Mouse (Mus musculus): ENCODE measurements around the gene Kcnk12. TPM values are rescaled to one million over a fixed set of nuclear protein-coding genes. Genes with fewer than 3 reads are reported as not detected.

Kcnk12 gene
- total RNA-seq, 2 experiments from 2014 or later = not detected

DNA sequence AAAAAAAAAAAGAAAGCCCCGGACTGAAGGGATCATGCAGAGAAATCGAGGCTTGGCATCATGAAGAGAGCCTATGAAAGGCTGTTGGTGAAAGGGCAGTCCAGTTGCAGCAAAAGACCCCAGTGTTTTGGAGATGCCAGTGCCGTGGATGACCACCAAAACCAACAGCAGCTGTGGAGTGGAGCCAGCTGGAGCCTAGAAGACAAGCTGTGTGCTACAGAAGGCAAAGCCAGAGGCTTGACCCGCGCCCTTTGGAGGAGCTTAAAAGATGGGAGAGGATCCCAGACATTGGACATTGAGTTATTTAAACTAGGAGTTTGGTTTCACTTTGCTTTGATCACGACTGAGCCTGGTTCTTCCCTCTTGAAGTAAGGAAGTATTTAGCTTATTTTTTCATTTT, 9.6 kb downstream of the Kcnk12 start:
- no peak for ATAC-seq (replicated peaks; ENCODE audit: low FRiP score, poor library complexity, severe bottlenecking)

DNA sequence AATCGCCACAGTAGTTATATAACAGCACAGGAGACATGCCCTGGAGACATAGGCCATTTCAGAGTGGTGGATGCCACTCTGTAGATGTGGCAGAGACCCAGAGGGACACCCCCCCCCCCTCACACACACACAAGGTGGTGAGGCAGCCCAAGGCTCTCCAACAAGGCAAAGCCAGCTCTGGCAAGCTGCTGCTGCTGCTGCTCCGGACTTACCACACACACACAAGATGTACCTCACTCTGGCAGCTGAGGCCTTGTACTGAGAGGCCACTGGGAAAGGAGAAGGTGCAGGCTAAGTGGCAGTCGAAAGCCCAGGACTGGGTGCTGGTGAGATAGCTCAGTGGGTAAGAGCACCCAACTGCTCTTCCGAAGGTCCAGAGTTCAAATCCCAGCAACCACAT, 10.1 kb downstream of the Kcnk12 start:
- ATAC-seq (replicated peaks; ENCODE audit: low FRiP score, poor library complexity, severe bottlenecking) = no peak

DNA sequence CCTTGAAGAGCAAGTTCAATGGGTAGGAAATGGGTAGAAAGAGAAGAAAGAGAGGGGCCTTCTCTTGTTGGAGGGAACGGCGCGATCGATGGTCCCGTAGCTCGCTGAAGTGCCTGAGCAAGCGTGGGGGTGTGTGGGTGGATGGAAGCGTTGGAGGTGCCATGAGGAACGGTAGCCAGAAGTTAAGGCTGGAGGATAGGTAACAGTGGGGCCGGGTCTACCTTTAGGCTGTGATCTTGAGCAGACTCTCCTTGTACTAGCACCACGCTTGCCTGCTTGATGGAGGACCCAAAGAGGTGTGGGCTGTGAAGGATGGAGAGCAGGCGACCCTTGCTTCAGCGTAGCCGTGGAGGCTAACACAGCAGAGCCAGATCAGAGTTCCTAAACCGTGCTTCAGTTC, 12.1 kb downstream of the Kcnk12 start:
- no peak for ATAC-seq (replicated peaks; ENCODE audit: low FRiP score, poor library complexity, severe bottlenecking)

DNA sequence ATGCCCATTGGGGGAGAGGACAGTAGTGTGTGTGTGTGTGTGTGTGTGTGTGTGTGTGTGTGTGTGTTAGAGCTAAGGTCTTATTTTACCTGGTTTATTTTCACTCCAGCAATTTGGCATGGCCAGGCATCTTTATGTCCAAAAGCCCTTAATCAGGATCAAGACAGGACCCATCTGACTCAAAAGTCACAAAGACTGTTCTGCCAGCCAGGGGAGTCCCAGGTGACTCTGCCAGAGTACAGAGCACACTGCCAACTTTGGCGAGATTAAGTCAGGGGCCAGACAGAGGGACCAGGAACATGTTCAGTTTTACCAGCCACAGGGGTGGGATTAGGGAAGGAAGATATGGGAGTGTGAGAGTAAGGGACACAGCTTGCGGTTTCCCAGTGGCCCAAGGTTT, 12.9 kb downstream of the Kcnk12 start:
- no peak for ATAC-seq (replicated peaks; ENCODE audit: low FRiP score, poor library complexity, severe bottlenecking)

DNA sequence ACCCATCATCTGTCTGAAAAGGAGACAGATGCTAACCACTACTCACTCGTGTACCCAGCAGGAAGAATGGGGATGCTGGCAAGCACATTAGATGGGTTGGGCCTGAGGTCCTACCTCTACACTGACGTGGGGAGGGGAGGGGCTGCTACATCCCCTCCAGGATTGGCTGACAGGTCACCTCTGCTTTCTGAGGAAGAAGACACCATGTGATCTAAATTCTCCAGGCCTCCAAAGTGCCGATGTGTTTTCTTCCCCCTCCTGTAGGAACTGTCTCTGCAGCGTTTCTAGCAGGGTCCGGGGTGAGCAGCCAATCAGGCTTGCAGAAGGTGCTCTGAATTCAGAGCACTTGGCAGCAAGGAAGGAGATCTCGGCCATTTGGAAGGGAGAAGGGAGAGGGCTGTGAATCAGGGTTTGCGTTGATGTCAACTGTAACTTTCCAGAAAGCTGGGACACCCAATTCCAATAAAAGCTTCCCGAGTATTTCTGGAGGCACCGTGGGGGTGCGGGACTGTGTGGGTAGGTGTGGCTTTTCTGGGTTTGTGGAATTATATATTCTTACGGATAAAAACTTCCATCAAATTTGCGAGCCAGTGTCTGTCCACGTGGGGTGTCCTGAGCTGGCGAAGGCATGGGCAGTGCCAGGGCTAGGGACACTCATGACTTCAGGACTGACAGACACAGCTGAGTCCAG, 13.5 kb downstream of the Kcnk12 start:
- ATAC-seq (replicated peaks; ENCODE audit: low FRiP score, poor library complexity, severe bottlenecking) = no peak

DNA sequence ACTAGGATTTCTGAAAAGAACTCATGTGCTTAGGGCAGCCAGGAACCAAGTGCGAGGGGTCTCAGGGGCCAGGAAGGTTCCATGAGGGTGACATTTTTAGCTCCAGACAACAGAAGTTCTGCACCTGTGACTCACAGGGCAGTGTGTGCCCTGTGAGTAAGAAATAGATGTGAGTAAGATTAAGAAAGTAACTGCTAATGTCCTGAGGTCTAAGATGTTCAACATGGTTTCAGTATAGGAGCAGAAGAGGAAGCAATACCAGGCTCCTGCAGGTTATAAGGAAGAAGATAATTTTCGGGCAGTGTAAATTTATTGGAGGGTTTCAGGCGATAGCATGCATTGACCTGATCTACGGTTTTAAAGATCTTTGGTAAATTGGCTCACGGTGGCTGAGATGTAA, 16.6 kb downstream of the Kcnk12 start:
- ATAC-seq (replicated peaks; ENCODE audit: low FRiP score, poor library complexity, severe bottlenecking) = no peak

DNA sequence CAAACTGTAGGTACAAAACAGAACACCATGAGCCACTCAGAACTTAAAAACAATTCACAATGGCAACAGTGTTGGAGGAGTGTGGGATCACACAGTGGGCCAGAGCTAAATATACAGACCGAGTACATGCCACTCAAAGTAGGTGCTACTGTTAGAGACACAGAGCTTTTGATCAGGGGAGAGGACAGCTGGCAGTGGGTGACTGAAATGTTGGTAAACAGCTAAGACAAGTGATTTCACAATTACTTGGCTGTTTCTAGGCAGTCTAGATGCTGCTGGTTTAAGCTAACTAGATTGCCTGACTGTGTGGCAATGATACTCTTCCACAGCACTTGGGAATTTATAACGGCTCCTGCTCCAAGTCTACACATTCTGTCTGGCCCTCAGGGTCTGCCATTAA, 17.6 kb downstream of the Kcnk12 start:
- no peak for ATAC-seq (replicated peaks; ENCODE audit: low FRiP score, poor library complexity, severe bottlenecking)

DNA sequence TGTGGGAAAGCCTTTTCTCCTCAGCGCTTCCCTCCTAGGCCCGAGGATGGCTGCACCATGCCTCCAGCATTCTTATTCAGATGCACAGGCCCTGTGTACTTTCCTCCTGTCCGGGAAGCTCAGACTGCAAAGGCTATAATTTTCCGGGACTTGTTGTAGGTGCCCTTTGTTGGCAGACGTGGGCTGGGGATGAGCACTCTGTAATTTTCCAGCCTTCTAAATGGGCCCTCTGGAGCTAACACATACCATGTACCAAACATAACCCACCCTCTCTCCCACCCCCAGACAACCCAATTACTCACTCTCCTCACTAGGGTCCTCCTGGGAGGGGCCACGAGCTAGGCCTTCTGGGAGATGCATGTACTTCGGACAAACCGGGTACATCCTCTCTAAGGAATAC, 22.8 kb downstream of the Kcnk12 start:
- no peak for ATAC-seq (replicated peaks; ENCODE audit: low FRiP score, poor library complexity, severe bottlenecking)

DNA sequence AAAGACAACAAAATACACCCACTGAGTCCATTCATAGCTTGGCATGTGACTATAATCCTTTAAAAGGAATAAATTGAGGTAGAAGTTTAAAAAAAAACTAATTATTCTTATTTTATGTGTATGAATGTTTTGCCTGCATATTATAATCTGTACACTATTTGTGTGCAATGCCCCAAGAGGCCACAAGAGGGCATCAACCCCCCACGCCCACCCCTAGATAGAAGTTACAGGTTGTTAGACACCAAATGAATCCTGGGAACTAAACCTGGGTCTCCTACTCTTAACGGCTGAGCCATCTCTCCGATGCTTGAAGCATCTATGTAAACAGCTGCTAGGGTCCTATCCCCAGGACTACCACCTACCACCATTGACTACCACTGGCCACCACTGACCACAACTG, 24.6 kb downstream of the Kcnk12 start:
- no peak for ATAC-seq (replicated peaks; ENCODE audit: low FRiP score, poor library complexity, severe bottlenecking)

DNA sequence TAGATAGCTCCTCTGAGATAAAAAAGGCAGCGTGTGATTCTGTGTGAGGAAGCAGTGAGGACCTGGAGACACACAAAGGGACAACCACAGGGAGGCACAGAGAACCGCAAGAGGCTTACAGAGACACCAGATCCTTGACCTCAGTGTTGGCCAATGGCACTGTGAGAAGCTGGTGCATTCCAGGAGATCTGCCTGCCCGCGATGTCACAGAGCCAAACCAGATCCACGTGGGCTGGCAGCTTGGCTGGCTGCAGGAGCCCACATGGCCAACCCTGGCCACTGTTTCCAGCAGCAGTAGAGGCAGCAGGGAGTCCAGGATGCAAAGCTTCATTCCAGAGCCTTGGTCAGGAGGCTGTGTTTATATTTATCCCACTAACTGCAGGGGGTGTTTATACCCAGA, 27.0 kb downstream of the Kcnk12 start:
- ATAC-seq (replicated peaks; ENCODE audit: low FRiP score, poor library complexity, severe bottlenecking) = no peak

DNA sequence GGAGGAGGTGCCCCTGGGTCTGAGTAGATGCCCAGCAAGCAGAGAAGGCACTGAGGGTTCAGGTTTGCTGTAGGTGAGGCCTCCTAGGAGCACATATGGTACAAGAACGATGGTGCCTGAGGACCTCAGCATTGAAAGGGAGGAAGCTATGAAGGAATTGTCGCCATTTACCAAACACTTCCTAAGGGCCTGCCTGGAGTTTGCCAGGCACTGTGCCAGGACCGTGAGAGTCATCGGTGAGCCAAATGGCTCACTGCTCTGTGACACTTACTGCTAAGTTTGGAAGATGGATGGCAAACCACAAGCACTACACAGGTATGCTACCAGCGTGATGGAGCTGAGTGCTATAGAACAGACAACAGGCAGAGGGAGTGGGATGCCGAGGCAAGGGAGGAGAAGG, 30.9 kb downstream of the Kcnk12 start:
- no peak for ATAC-seq (replicated peaks; ENCODE audit: low FRiP score, poor library complexity, severe bottlenecking)

DNA sequence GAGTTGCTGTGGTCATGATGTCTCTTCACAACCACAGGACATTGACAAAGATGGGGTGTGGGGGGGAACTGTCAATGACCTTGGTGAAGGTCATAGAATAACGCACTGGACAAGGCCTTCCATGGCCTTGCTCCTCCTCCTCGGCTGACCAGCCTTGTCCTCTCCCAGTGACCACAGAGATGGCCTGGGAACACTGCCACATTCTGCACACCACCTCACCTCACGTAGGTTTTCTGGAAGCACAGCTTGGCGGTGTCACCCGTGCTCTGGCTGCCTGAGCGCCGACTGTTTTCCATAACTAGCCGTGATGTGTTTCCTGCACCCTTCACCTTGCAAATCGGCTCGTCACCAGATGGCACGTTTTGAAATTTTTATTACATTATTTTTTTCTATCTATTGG, 32.8 kb downstream of the Kcnk12 start:
- ATAC-seq (replicated peaks; ENCODE audit: low FRiP score, poor library complexity, severe bottlenecking) = no peak

DNA sequence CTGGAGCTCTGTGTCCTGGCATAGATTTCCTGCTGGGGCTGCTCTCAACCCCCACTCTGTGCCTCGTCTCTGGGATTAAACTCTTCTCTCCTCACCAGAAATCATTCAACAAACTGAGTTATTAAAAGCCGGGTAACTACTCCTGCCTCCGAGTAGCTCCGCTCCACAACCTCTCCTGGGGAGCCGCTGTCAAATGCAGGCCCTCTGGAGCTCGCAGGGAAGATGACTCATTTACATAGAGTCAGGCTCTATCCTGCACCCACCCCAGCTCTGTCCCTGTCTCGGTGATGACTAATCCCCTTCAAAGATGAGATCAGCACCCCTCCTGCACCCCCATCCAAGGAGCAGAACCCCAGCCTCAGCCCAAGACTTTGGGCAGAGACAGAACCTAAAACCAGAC, 34.6 kb downstream of the Kcnk12 start:
- no peak for ATAC-seq (replicated peaks; ENCODE audit: low FRiP score, poor library complexity, severe bottlenecking)

DNA sequence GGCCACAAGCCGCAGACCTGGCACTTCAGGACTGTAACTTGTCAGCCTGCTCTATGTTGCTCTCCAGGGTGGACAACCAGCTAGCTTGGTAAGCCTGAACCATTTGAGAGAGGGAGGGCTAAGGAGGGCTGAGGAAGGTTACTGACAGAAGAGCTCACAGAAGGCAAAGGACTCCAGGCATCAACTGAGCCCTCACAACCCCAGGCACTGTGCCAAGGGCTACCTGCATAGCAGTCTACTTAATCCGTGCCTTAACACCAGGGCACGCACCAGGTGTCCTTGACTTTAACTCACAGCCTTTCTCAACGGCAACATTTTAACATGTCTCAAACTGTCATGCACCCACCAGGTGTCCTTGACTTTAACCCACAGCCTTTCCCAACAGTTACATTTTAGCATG, 37.5 kb downstream of the Kcnk12 start:
- no peak for ATAC-seq (replicated peaks; ENCODE audit: low FRiP score, poor library complexity, severe bottlenecking)

DNA sequence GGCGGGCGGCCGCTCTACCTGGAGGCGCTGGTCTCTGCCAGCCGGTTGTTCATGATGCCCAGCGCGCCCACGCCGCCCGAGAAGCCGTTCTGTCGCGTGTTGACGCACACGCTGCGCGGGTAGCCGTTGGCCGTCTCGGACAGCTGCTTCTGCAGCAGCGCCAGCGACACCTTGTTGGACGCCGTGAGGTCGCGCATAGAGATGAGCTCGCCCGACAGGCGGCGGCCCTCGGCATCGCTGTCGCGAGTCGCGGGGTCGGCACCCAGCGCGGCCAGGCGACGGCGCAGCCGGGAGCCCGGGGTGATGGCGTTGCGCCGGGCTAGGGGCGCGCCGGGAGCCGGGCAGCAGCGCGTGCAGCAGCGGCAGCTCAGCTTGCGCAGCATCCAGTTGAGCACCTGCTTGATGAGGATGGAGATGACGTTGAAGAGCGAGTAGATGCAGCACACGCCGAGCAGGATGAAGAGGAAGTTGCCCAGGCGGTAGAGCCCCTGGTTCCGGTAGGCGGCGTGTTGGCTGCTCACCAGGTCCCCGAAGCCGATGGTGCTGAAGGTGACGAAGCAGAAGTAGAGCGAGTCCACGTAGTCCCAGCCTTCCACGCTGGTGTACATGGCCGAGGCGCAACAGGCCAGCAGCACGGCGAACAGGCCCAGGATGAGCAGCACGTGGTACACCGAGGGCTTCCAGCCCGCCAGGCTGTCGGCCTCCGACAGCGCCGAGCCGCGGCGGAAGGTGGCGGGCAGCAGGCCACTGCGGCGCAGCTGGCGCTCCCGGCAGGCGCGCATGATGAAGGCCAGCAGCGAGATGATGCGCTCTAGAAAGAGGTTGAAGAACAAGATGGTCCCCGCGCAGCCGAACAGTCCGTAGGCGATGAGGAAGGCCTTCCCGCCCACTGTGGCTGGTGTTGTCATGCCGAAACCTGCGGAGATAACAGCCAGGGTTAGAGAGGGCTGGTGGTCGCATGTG, 51.6 kb downstream of the Kcnk12 start:
- ATAC-seq (replicated peaks; ENCODE audit: low FRiP score, poor library complexity, severe bottlenecking) = no peak

DNA sequence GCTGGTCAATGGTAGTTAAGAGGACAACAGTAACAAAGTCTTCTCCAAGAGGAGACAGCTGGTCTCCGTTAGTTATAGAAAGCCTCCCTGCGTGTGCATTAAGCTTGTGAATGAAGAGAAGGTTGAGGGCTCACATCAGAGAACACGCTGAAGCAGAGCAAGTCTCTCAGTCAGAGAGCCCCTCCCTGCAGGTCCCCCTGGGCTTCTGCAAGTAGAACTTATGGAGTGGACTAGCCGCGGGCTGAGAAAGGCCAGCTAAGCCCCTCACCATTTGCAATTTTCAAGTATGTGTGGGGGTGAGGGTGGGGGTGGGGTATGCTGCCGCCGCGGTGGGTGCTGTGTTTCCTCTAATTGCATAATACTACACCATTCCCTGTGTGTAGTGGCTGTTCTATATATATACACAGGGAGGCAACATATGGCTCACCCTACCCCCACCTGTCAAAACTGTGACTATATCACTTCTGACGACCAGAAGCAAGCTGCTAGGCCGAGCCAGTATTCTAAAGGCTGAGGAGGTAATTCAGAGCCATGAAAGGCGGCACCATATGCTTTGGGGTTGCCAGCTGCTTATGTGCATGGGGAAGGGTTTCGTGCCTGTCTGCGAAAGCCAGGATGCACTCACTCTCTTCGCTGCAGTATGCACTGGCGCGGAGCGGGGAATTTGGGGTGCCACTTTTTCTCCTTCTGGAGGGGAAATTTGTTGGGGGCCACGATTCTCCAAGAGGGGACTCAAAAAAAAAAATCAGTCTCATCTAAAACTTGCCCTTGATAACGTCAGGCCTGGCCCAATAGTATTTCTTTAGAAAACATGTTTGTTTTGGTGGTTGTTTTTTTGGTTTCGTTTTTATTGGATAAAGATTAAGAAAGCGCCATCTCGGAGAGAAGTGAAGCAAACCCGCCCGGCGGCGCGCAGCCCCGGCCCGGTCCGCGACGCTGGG, 52.5 kb downstream of the Kcnk12 start:
- no peak for ATAC-seq (replicated peaks; ENCODE audit: low FRiP score, poor library complexity, severe bottlenecking)

DNA sequence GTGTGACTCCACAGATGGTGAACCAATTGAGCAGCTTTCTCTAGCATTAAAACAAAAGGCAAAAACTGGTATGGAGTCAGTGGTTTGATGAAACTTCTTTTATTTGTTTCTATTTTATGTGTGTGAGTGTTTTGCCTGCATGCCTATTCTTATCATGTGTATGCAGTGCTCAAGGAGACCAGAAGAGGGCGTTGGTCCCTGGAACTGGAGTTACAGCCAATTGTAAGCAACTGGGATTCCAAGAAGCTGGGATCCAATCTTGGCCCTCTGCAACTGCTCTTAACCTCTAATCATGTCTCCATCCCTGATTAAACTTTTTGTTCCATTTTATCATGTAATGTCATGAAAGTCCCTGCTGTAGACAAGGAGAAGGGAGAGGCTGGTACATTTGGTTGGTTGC, 58.0 kb downstream of the Kcnk12 start:
- no peak for ATAC-seq (replicated peaks; ENCODE audit: low FRiP score, poor library complexity, severe bottlenecking)

DNA sequence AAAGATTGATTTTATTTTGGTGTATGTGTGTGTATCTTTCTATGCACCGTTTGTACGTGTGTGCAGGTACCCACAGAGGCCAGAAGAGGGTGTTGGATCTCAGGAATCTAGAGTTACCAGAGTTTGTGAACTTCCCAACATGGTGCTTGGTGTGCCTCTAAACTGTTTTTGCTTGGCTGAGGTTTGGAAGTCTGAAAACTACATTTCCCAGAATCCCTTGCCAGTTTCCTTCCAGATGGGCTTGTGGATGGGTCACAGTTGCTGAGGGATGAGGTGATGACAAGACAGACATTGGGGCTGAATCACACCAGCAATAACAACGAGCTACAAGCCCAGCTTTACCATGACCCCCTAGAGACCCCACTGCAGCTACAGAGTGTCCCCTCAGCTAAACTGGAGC, 60.6 kb downstream of the Kcnk12 start:
- no peak for ATAC-seq (replicated peaks; ENCODE audit: low FRiP score, poor library complexity, severe bottlenecking)

DNA sequence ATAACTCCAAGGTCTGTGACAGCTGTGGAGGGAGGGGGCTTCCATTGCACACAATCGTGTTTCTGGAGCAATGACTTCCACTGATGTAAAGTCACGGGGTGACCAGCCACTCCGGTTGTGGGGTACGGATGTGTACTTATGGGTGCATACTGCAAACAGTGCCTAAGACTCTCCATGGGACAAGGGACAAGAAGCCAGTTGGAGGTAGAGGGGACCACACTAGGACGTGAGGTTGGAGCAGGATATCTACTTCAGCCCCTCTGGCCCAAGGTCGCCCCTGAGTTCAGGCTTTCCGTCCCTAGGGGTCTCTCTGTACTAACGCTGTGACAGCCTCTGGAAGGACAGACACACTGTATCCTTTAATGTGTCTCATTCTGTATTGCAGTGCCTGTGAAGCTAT, 63.3 kb downstream of the Kcnk12 start:
- no peak for ATAC-seq (replicated peaks; ENCODE audit: low FRiP score, poor library complexity, severe bottlenecking)

DNA sequence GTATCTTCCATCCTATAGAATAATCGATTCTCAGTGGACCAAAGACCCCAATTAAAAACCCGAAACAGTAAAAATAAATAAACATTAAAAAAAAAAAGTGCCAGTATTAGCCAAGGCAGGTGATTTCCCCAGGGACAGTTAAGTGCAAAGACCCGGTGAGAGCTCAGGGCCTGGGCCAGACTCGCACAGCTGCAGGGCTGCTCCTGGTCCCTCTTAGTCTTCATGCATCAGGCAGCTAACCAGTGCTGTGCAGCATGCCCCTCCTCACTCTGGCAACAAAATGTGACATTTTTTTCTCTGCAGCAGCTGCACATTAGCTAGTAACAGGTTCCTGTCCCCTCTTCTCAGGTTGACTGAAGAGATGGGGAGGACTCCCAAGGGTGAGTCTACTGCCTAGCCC, 65.8 kb downstream of the Kcnk12 start:
- no peak for ATAC-seq (replicated peaks; ENCODE audit: low FRiP score, poor library complexity, severe bottlenecking)

Data from erythroid progenitor cell, adult 5-6 weeks (primary cell).